Mouse (Mus musculus): Measurements from ENCODE around the gene Fundc2. TPM values are rescaled to one million over a fixed set of nuclear protein-coding genes. Genes with fewer than 3 reads are reported as not detected.

Fundc2 gene
- polyA plus RNA-seq (2015; fragmentation: Illumina TruSeq; extraction: RNeasy Lipid Tissue Mini Kit (QIAGEN cat#74804); ENCODE audit: insufficient read depth, low read depth, low replicate concordance), result 5.3 TPM

GRCm38 (mm10) chrX:75382195-75382771 is at the start of gene Fundc2, which contains the start of gene F8:
Gene Fundc2 (plus strand): TSS chrX:75382399.
Gene F8 (minus strand): TSS chrX:75382615.

DNA sequence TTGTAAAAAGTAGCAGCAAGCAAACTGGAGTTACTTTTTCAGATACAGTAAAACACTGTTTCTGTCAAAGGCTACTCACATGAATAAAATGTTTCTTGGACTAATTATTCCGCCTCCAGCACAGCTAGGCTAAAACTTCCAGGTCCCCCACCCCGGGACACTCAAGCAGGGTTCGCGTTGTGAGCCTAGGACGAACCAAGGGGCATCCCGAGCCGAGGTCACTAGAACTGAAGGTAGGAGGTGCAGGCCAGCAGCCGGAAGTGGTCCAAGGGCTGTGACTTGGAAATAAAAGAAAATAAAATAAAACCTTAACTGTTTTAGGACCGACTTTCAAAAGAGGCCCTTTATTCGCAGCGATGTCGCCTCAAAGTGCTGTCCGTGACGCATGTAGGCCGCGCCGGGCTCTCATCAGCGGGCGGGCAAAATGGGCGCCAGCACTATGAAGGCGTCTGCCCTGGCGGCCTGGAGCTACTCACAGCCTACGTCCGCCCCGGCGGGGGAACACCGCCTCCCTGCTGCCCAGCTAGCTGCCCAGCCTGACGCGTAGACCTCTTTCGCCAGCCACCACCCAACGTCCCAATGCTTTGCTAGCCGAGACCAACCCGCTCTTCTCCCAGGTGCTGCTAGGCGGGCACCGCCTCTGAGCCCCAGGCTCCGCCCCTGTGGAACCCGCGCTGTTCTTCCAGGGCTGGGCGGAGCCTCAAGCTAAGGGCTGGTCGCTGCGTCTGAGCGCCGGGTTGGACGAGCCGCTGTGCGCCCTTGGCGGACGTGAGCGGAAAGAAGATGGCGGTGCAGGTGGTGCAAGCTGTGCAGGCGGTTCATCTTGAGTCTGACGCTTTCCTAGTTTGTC is 34.0 kb downstream of the Fundc2 start, which contains the start of the genes Cmc4, Mtcp1 and Brcc3:
TSS of gene Cmc4 (minus strand) at position 649 of the 850 bp plus-strand sequence.
TSS of gene Mtcp1 (minus strand) at position 653 of the 850 bp plus-strand sequence.
TSS of gene Brcc3 (plus strand) at position 693 of the 850 bp plus-strand sequence.

Other genes with a start within 250 kb of the Fundc2 start
- gene Smim9, start 218.6 kb upstream of the Fundc2 start, polyA plus RNA-seq (2015; fragmentation: Illumina TruSeq; extraction: RNeasy Lipid Tissue Mini Kit (QIAGEN cat#74804); ENCODE audit: insufficient read depth, low read depth, low replicate concordance), result not detected
- gene F8, start 216 bp downstream of the Fundc2 start, polyA plus RNA-seq (2015; fragmentation: Illumina TruSeq; extraction: RNeasy Lipid Tissue Mini Kit (QIAGEN cat#74804); ENCODE audit: insufficient read depth, low read depth, low replicate concordance), result 0.46 TPM
- 5.4 TPM for gene Cmc4, start 34.2 kb downstream of the Fundc2 start, polyA plus RNA-seq (2015; fragmentation: Illumina TruSeq; extraction: RNeasy Lipid Tissue Mini Kit (QIAGEN cat#74804); ENCODE audit: insufficient read depth, low read depth, low replicate concordance)
- 6.0 TPM for gene Mtcp1, start 34.2 kb downstream of the Fundc2 start, polyA plus RNA-seq (2015; fragmentation: Illumina TruSeq; extraction: RNeasy Lipid Tissue Mini Kit (QIAGEN cat#74804); ENCODE audit: insufficient read depth, low read depth, low replicate concordance)
- 5.9 TPM for gene Brcc3, start 34.2 kb downstream of the Fundc2 start, polyA plus RNA-seq (2015; fragmentation: Illumina TruSeq; extraction: RNeasy Lipid Tissue Mini Kit (QIAGEN cat#74804); ENCODE audit: insufficient read depth, low read depth, low replicate concordance)
- 9.4 TPM for gene Vbp1, start 131.9 kb downstream of the Fundc2 start, polyA plus RNA-seq (2015; fragmentation: Illumina TruSeq; extraction: RNeasy Lipid Tissue Mini Kit (QIAGEN cat#74804); ENCODE audit: insufficient read depth, low read depth, low replicate concordance)
- gene Rab39b, start 195.8 kb downstream of the Fundc2 start, polyA plus RNA-seq (2015; fragmentation: Illumina TruSeq; extraction: RNeasy Lipid Tissue Mini Kit (QIAGEN cat#74804); ENCODE audit: insufficient read depth, low read depth, low replicate concordance), result 2.1 TPM